Mouse (Mus musculus) embryonic facial prominence, embryonic 14.5 days (tissue): Measurements from ENCODE around the gene Pitpnc1. TPM values are rescaled to one million over a fixed set of nuclear protein-coding genes. Genes with fewer than 3 reads are reported as not detected.

ENCODE experiments used
- ATAC-seq: fragments of 200-750 bp; cut with Nextera tagmentation; 2 replicates; pipeline ENCODE4 v1.8.0; 2017; ENCODE audit warnings: low read depth, moderate number of reproducible peaks, moderate TSS enrichment
- DNase-seq: peaks from one replicate; pipeline ENCODE4 v3.0.0-alpha.2; 2015; ENCODE audit warnings: low spot score
- H3K27ac ChIP-seq: fragments of 300-500 bp; sonication (generic); replicated peaks from 2 replicates; pipeline ENCODE4 v1.5.1; 2014; ENCODE audit warnings: low read depth, mild to moderate bottlenecking, low read length, moderate library complexity
- H3K27me3 ChIP-seq: fragments of 300-500 bp; sonication (generic); replicated peaks from 2 replicates; pipeline ENCODE4 v1.6.1; 2014; ENCODE audit warnings: low read length; ENCODE audit not compliant: control insufficient read depth, insufficient read depth
- H3K36me3 ChIP-seq: fragments of 300-500 bp; sonication (generic); 2 replicates; pipeline ENCODE4 v1.6.1; 2014; ENCODE audit warnings: low read length, mixed read lengths; ENCODE audit not compliant: control insufficient read depth, insufficient read depth
- H3K4me1 ChIP-seq: fragments of 300-500 bp; sonication (generic); 2 replicates; pipeline ENCODE4 v1.6.1; 2014; ENCODE audit warnings: antibody characterized with exemption, low read length; ENCODE audit not compliant: control insufficient read depth, insufficient read depth
- H3K4me2 ChIP-seq: fragments of 300-500 bp; sonication (generic); 2 replicates; pipeline ENCODE4 v1.6.1; 2014; ENCODE audit warnings: low read depth, mild to moderate bottlenecking, low read length, moderate library complexity, mixed read lengths
- H3K4me3 ChIP-seq: fragments of 300-500 bp; sonication (generic); 2 replicates; pipeline ENCODE4 v1.5.1; 2014; ENCODE audit warnings: low read depth, mild to moderate bottlenecking, low read length
- H3K9ac ChIP-seq: fragments of 300-500 bp; sonication (generic); 2 replicates; pipeline ENCODE4 v1.6.1; 2014; ENCODE audit warnings: low read depth, mild to moderate bottlenecking, low read length, moderate library complexity, mixed read lengths
- H3K9me3 ChIP-seq: fragments of 300-500 bp; sonication (generic); 2 replicates; pipeline ENCODE4 v1.6.1; 2016; ENCODE audit warnings: low read length; ENCODE audit not compliant: control insufficient read depth
- WGBS: fragments of 180-500 bp; shearing (Covaris S2); extraction: QIAGEN DNeasy Blood & Tissue Kit; methylation state at CpG from one replicate; pipeline ENCODE4 v1.1.7; 2014; 5-methylcytosine and 5-hydroxymethylcytosine counted together
- polyA plus RNA-seq: library from polyadenylated mRNA; unstranded; fragments of >200 nt; fragmentation: Nextera tagmentation; extraction: Ambion mirVana; gene quantifications from 2 replicates; pipeline ENCODE4 v1.2.1, GENCODE M21; 2014

The Pitpnc1 gene
- polyA plus RNA-seq, 1 experiment from 2014 or later, result 20.6 TPM

DNA sequence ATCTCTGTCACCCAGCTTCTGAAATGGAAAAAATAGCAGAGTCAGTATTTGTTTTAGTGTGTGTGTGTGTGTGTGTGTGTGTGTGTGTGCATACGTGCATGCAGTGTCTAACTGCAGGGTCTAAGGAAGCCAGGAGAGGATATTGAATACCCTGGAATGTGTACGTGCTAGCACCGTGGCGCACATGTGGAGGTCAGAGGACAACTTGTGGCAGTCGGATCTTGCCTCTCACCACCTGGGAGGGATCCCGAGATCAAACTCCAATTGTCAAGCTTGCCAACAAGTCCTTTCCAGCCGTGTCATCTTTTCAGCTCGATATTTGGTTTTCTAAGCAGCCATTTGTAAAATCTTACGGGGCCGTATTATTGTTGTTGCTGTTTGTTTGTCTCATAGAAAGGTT lies 70.5 kb downstream of the Pitpnc1 start:
- DNase-seq (no peak), ATAC-seq (no peak)
- Histone ChIP-seq H3K4me3 (no peak overlapping the region), H3K4me1 (peaks cover 3% of the 10 kb centered on the region; the same call in 1 of the 2 replicates), H3K4me2 (no peak overlapping the region), H3K9me3 (no peaks in the 10 kb centered on the region), H3K36me3 (no peaks in the 10 kb centered on the region), H3K9ac (no peak overlapping the region), H3K27ac (no peak overlapping the region), H3K27me3 (no peaks in the 10 kb centered on the region)
- WGBS, result 52% methylated on average over 10 of the region's 10 CpGs

GRCm38 (mm10) chr11:107397326-107397998 lies 73.0 kb downstream of the Pitpnc1 start:
- WGBS, result 73% methylated on average over 10 of the region's 10 CpGs
- no peak for DNase-seq
- Histone ChIP-seq H3K9ac (no peak overlapping the region), H3K27ac (no peak overlapping the region), H3K27me3 (no peaks in the 10 kb centered on the region), H3K4me2 (no peak overlapping the region), H3K9me3 (no peaks in the 10 kb centered on the region), H3K36me3 (no peaks in the 10 kb centered on the region), H3K4me1 (peaks cover 3% of the 10 kb centered on the region; the same call in 1 of the 2 replicates), H3K4me3 (no peak overlapping the region)
- ATAC-seq, result no peak

DNA sequence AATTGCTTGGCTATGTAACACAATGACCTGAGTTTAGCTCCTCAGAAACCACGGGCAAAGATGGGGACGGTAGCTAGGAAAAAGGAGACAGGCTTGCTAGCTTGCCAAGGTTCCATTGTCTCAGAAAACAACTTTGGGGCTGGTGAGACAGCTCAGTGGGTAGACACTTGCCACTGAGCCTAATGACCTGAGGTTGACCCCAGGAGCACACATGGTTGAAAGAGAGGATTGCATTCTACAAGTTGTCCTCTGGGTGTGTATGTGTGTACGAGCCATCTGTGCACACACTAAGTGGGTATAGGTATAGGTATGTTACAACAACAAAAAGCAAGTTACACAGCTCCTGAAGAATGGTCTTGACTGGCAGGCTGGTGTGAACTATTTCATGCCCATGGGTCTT lies 76.3 kb downstream of the Pitpnc1 start:
- WGBS, result 96% methylated on average over 3 of the region's 3 CpGs
- H3K4me3 ChIP-seq, result no peak overlapping the region
- ATAC-seq, result no peak

DNA sequence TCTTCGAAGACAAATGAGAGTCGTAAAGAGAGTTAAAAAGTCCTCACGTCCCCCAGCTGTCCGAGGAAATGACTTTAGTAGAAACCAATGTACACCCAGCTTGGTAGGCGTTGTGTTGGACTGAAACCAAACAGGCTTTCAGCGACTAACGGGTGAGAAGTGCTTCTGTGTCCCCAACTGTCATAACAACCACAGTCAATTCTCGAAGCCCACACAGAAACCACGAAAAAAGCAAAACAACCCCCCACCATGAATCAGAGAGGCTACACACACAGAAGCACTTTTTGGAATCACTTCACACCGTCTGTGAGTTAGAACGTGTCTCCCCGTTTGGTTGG lies 76.7 kb downstream of the Pitpnc1 start:
- DNase-seq, result no peak
- no peak for ATAC-seq
- Histone ChIP-seq H3K4me1 (peaks cover 10% of the 10 kb centered on the region), H3K4me2 (no peak overlapping the region), H3K27me3 (no peaks in the 10 kb centered on the region), H3K9me3 (no peaks in the 10 kb centered on the region), H3K27ac (no peak overlapping the region), H3K36me3 (no peaks in the 10 kb centered on the region), H3K9ac (no peak overlapping the region), H3K4me3 (no peak overlapping the region)
- 79% methylated on average over 12 of the region's 12 CpGs for WGBS

More for the DNA sequence above, 76.3 kb downstream of the Pitpnc1 start:
- Histone ChIP-seq H3K4me2 (no peak overlapping the region), H3K9ac (no peak overlapping the region), H3K36me3 (no peaks in the 10 kb centered on the region), H3K27me3 (no peaks in the 10 kb centered on the region), H3K27ac (no peak overlapping the region), H3K4me1 (peaks cover 10% of the 10 kb centered on the region), H3K9me3 (no peaks in the 10 kb centered on the region)
- DNase-seq, result no peak

- H3K36me3 ChIP-seq, result no peaks in the 10 kb centered on the region
- no peak for DNase-seq
- no peak overlapping the region for H3K27ac ChIP-seq
- no peak overlapping the region for H3K4me2 ChIP-seq
- H3K9me3 ChIP-seq, result no peaks in the 10 kb centered on the region
- no peaks in the 10 kb centered on the region for H3K27me3 ChIP-seq
- H3K9ac ChIP-seq, result no peak overlapping the region
- H3K4me1 ChIP-seq, result peaks cover 10% of the 10 kb centered on the region
- H3K4me3 ChIP-seq, result no peak overlapping the region
- ATAC-seq, result no peak
- 87% methylated on average over 7 of the region's 7 CpGs for WGBS
Observed at GRCm38 (mm10) chr11:107393154-107393827, 77.2 kb downstream of the Pitpnc1 start.

GRCm38 (mm10) chr11:107390540-107390939 lies 80.0 kb downstream of the Pitpnc1 start:
- Histone ChIP-seq H3K9me3 (no peaks in the 10 kb centered on the region), H3K27ac (no peak overlapping the region), H3K4me3 (no peak overlapping the region), H3K4me2 (no peak overlapping the region), H3K4me1 (peaks cover 6% of the 10 kb centered on the region), H3K27me3 (no peaks in the 10 kb centered on the region), H3K9ac (no peak overlapping the region), H3K36me3 (no peaks in the 10 kb centered on the region)
- DNase-seq (no peak), ATAC-seq (no peak)
- 49% methylated on average over 2 of the region's 2 CpGs for WGBS

- Histone ChIP-seq H3K9me3 (no peaks in the 10 kb centered on the region), H3K27ac (no peak overlapping the region), H3K27me3 (no peaks in the 10 kb centered on the region), H3K4me3 (no peak overlapping the region), H3K4me1 (peaks cover 6% of the 10 kb centered on the region), H3K4me2 (no peak overlapping the region), H3K36me3 (no peaks in the 10 kb centered on the region), H3K9ac (no peak overlapping the region)
- DNase-seq (no peak), ATAC-seq (no peak)
- WGBS, result 62% methylated on average over 10 of the region's 10 CpGs
Observed at GRCm38 (mm10) chr11:107390001-107390400, 80.5 kb downstream of the Pitpnc1 start.

DNA sequence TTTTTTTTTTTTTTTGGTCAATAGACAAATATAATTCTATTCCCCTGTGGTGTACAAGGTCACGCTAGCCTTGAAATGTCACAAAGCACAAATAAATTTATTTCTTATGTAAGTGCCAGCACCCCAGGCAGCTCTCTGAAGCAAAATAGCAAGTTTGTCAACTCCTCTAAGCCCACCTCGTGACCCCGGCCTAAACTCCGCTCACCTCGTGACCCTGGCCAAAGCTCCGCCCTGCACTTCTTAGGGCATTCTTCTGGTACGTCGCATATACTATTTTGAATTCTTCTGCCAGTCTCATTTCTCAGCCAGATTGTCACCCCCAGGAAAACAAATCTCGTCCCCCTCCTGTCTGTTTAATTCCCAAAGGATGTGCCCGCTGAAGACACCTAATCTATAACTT lies 84.0 kb downstream of the Pitpnc1 start:
- no peaks in the 10 kb centered on the region for H3K9me3 ChIP-seq
- no peak overlapping the region for H3K4me2 ChIP-seq
- H3K9ac ChIP-seq, result no peak overlapping the region
- WGBS, result 75% methylated on average over 10 of the region's 10 CpGs
- H3K27ac ChIP-seq, result no peak overlapping the region
- DNase-seq, result no peak
- H3K36me3 ChIP-seq, result no peaks in the 10 kb centered on the region
- H3K4me3 ChIP-seq, result no peak overlapping the region
- no peak for ATAC-seq
- no peaks in the 10 kb centered on the region for H3K27me3 ChIP-seq
- H3K4me1 ChIP-seq, result peaks cover 11% of the 10 kb centered on the region

DNA sequence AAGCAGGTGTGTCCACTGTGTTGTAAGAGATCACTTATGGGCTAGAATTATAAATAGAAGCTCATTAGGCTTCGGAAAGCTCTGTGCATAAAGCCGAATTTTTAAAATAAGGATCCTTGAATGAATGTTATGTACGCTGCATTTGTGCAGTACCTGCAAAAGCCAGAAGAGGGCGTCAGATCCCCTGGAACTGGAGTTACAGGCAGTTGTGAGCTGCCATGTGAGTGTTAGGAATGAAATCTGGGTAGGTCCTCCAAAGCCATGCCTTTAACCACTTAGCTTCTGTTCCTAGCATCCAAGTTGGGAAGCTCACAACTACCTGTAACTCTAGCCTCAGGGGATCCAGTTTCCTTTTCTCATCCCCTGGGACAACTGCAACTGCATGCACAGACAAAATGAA lies 85.2 kb downstream of the Pitpnc1 start:
- Histone ChIP-seq H3K36me3 (no peaks in the 10 kb centered on the region), H3K4me1 (peaks cover 6% of the 10 kb centered on the region), H3K9me3 (no peaks in the 10 kb centered on the region), H3K27ac (no peak overlapping the region), H3K9ac (no peak overlapping the region), H3K27me3 (no peaks in the 10 kb centered on the region), H3K4me2 (no peak overlapping the region), H3K4me3 (no peak overlapping the region)
- DNase-seq (no peak), ATAC-seq (no peak)
- 60% methylated on average over 4 of the region's 4 CpGs for WGBS
